Mouse (Mus musculus): ENCODE data around the gene Zfp592.

The Zfp592 gene

GRCm38 (mm10) chr7:80993834-80994662 is 567 bp downstream of the Zfp592 start:
- DNase-seq (ENCODE audit: low read depth, low spot score): no peak

GRCm38 (mm10) chr7:80994663-80995005 is 1.2 kb downstream of the Zfp592 start:
- no peak for DNase-seq (ENCODE audit: low read depth, low spot score)

GRCm38 (mm10) chr7:80995266-80996146 is 2.0 kb downstream of the Zfp592 start:
- no peak for DNase-seq (ENCODE audit: low read depth, low spot score)

GRCm38 (mm10) chr7:80997776-80998175 is 4.3 kb downstream of the Zfp592 start:
- no peak for DNase-seq (ENCODE audit: low read depth, low spot score)

- no peak for DNase-seq (ENCODE audit: low read depth, low spot score)
Observed at GRCm38 (mm10) chr7:80999536-80999935, 6.1 kb downstream of the Zfp592 start.

GRCm38 (mm10) chr7:81001844-81002243 is 8.4 kb downstream of the Zfp592 start:
- no peak for DNase-seq (ENCODE audit: low read depth, low spot score)

GRCm38 (mm10) chr7:81004556-81005079 is 11.1 kb downstream of the Zfp592 start:
- DNase-seq (ENCODE audit: low read depth, low spot score): no peak

- DNase-seq (ENCODE audit: low read depth, low spot score): no peak
Observed at GRCm38 (mm10) chr7:81005969-81006368, 12.5 kb downstream of the Zfp592 start.

GRCm38 (mm10) chr7:81008285-81008684 is 14.8 kb downstream of the Zfp592 start:
- no peak for DNase-seq (ENCODE audit: low read depth, low spot score)

- DNase-seq (ENCODE audit: low read depth, low spot score): no peak
Observed at GRCm38 (mm10) chr7:81011576-81011975, 18.1 kb downstream of the Zfp592 start.

GRCm38 (mm10) chr7:81020307-81020706 is 26.8 kb downstream of the Zfp592 start:
- no peak for DNase-seq (ENCODE audit: low read depth, low spot score)

GRCm38 (mm10) chr7:81022731-81023130 is 29.2 kb downstream of the Zfp592 start:
- no peak for DNase-seq (ENCODE audit: low read depth, low spot score)

- DNase-seq (ENCODE audit: low read depth, low spot score): no peak
Observed at GRCm38 (mm10) chr7:81024118-81024517, 30.6 kb downstream of the Zfp592 start.

GRCm38 (mm10) chr7:81024651-81025050 is 31.2 kb downstream of the Zfp592 start:
- no peak for DNase-seq (ENCODE audit: low read depth, low spot score)

GRCm38 (mm10) chr7:81025751-81026150 is 32.3 kb downstream of the Zfp592 start:
- DNase-seq (ENCODE audit: low read depth, low spot score): no peak

GRCm38 (mm10) chr7:81039711-81040110 is 46.2 kb downstream of the Zfp592 start:
- DNase-seq (ENCODE audit: low read depth, low spot score): no peak

GRCm38 (mm10) chr7:81043023-81043620 is 49.6 kb downstream of the Zfp592 start:
- DNase-seq (ENCODE audit: low read depth, low spot score): peak; percentile 12

- no peak for DNase-seq (ENCODE audit: low read depth, low spot score)
Observed at GRCm38 (mm10) chr7:81047847-81048246, 54.4 kb downstream of the Zfp592 start.

GRCm38 (mm10) chr7:81048513-81048912 is 55.0 kb downstream of the Zfp592 start:
- DNase-seq (ENCODE audit: low read depth, low spot score): no peak

GRCm38 (mm10) chr7:81049966-81050365 is 56.5 kb downstream of the Zfp592 start:
- DNase-seq (ENCODE audit: low read depth, low spot score): no peak

GRCm38 (mm10) chr7:81055709-81056370 is 62.4 kb downstream of the Zfp592 start:
- DNase-seq (ENCODE audit: low read depth, low spot score): no peak

All from brain, embryonic 18.5 days (tissue).